In the genomic region with DNA sequence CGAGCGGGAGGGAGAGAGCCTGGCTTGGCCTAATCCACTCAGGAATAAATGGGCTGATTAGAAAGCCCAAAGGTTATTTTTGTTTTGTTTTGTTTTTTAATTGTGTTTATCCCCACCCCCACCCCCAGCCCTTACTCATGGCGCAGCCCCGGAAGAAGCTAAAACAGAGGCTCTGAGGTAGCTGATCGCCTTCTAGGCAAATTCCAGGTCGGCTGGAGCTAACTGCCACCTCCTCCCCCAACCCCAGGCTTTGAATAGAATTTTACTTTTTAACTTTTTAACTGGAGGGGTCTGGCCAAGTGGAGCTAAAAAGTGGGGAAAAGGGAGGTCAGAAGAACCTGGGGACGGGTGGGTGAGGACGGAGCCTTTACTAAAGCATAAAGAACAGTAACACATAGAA, we compare ENCODE assay signal across 14 mouse cellular contexts. TPM values are rescaled to one million over a fixed set of nuclear protein-coding genes. Genes with fewer than 3 reads are reported as not detected.
A peak's percentile ranks its signal among the peaks of the same experiment; 100 is the strongest.
DNase-seq lines count a peak whose midpoint lies in the region; ATAC-seq lines count a peak whose summit lies in the region.
"Had no signal": no experiment of that assay in that cellular context is flagged by ENCODE, and none has a peak within 500 bp of the region (broad histone marks: within the 10 kb centered on the region; RNA-seq: fewer than 3 reads in every experiment).

No protein-coding gene starts in this region.

- H3K36me3 ChIP-seq in kidney, embryonic 15.5 days: peaks cover 14% of the 10 kb centered on the region
- H3K36me3 ChIP-seq in embryonic facial prominence, embryonic 14.5 days (ENCODE audit: control insufficient read depth, insufficient read depth, low read length): peaks cover 3% of the 10 kb centered on the region; the same call in 1 of the 2 replicates
- peaks cover 4% of the 10 kb centered on the region; the same call in 1 of the 2 replicates for H3K36me3 ChIP-seq in limb, embryonic 11.5 days (ENCODE audit: control insufficient read depth, insufficient read depth, low read length)
- no peaks in the 10 kb centered on the region for H3K36me3 ChIP-seq in neural tube, embryonic 14.5 days (ENCODE audit: control insufficient read depth, insufficient read depth, low read length)

- H3K9me3 ChIP-seq in kidney, embryonic 15.5 days (replicated peaks): no peaks in the 10 kb centered on the region
- H3K9me3 ChIP-seq in embryonic facial prominence, embryonic 14.5 days (ENCODE audit: control insufficient read depth, low read length): no peaks in the 10 kb centered on the region
- H3K9me3 ChIP-seq in limb, embryonic 11.5 days (ENCODE audit: control insufficient read depth, low read length): no peaks in the 10 kb centered on the region; the same call in 1 of the 2 replicates
- H3K9me3 ChIP-seq in neural tube, embryonic 14.5 days (ENCODE audit: control insufficient read depth, low read length): no peaks in the 10 kb centered on the region

- peak overlapping the region; percentile 97 for H3K27ac ChIP-seq in kidney, embryonic 15.5 days
- H3K27ac ChIP-seq in embryonic facial prominence, embryonic 14.5 days (replicated peaks; ENCODE audit: low read depth, low read length): peak overlapping the region; percentile 92
- peak overlapping the region; percentile 100 for H3K27ac ChIP-seq in limb, embryonic 11.5 days (replicated peaks; ENCODE audit: low read depth, low read length)
- H3K27ac ChIP-seq in neural tube, embryonic 14.5 days (ENCODE audit: low read depth, low read length): no peak overlapping the region

- H3K27me3 ChIP-seq in kidney, embryonic 15.5 days: no peaks in the 10 kb centered on the region
- H3K27me3 ChIP-seq in embryonic facial prominence, embryonic 14.5 days (replicated peaks; ENCODE audit: control insufficient read depth, insufficient read depth, low read length): no peaks in the 10 kb centered on the region
- H3K27me3 ChIP-seq in limb, embryonic 11.5 days (ENCODE audit: control insufficient read depth, insufficient read depth, low read length): no peaks in the 10 kb centered on the region
- no peaks in the 10 kb centered on the region for H3K27me3 ChIP-seq in neural tube, embryonic 14.5 days (ENCODE audit: control insufficient read depth, insufficient read depth, low read length)

- DNase-seq in kidney, adult 11 months: no peak
- DNase-seq in embryonic facial prominence, embryonic 14.5 days (ENCODE audit: low spot score): no peak
- no peak for DNase-seq in limb, embryonic 11.5 days (ENCODE audit: low spot score)
- DNase-seq in gastrocnemius, postnatal 25 days: no peak
- DNase-seq in thymus, postnatal 25 days: no peak
- DNase-seq: adrenal gland, postnatal 10 days; cerebellum, adult 8-10 months; right cerebral cortex, adult 18-20 months; thymus, adult 18-20 months had no signal

- H3K4me1 ChIP-seq in kidney, embryonic 15.5 days: peaks cover 69% of the 10 kb centered on the region
- H3K4me1 ChIP-seq in embryonic facial prominence, embryonic 14.5 days (ENCODE audit: control insufficient read depth, insufficient read depth, low read length): peaks cover 50% of the 10 kb centered on the region
- peaks cover 58% of the 10 kb centered on the region for H3K4me1 ChIP-seq in limb, embryonic 11.5 days (ENCODE audit: control insufficient read depth, insufficient read depth, low read length)
- H3K4me1 ChIP-seq in neural tube, embryonic 14.5 days (ENCODE audit: control insufficient read depth, insufficient read depth, low read length): peaks cover 30% of the 10 kb centered on the region

- H3K4me2 ChIP-seq in kidney, embryonic 15.5 days: peak overlapping the region; percentile 73
- H3K4me2 ChIP-seq in embryonic facial prominence, embryonic 14.5 days (ENCODE audit: low read depth, low read length): peak overlapping the region; percentile 85
- peak overlapping the region; percentile 89 for H3K4me2 ChIP-seq in limb, embryonic 11.5 days (ENCODE audit: low read depth, severe bottlenecking)
- H3K4me2 ChIP-seq in neural tube, embryonic 14.5 days (ENCODE audit: low read depth, low read length): 0 out of 2 replicates have a peak overlapping the region, but pooled peaks have one; percentile 92

- H3K4me3 ChIP-seq in kidney, embryonic 15.5 days (replicated peaks): peak overlapping the region; percentile 9
- H3K4me3 ChIP-seq in embryonic facial prominence, embryonic 14.5 days (ENCODE audit: low read depth, low read length): peak overlapping the region; percentile 42; the same call in 1 of the 2 replicates
- H3K4me3 ChIP-seq in limb, embryonic 11.5 days (ENCODE audit: low read depth, low read length): peak overlapping the region; percentile 47; the same call in 1 of the 2 replicates
- no peak overlapping the region for H3K4me3 ChIP-seq in neural tube, embryonic 14.5 days (ENCODE audit: low read depth, low read length)

- peak overlapping the region; percentile 53 for H3K9ac ChIP-seq in kidney, embryonic 15.5 days
- H3K9ac ChIP-seq in embryonic facial prominence, embryonic 14.5 days (ENCODE audit: low read depth, low read length): no peak overlapping the region
- H3K9ac ChIP-seq in limb, embryonic 11.5 days (ENCODE audit: low read length): peak overlapping the region; percentile 87
- H3K9ac ChIP-seq in neural tube, embryonic 14.5 days (replicated peaks; ENCODE audit: low read depth, low read length): no peak overlapping the region

- WGBS in kidney, embryonic 15.5 days: 40% methylated on average over 8 of the region's 8 CpGs
- WGBS in embryonic facial prominence, embryonic 14.5 days: 39% methylated on average over 8 of the region's 8 CpGs
- WGBS in limb, embryonic 11.5 days: 39% methylated on average over 8 of the region's 8 CpGs
- 57% methylated on average over 8 of the region's 8 CpGs for WGBS in neural tube, embryonic 14.5 days

- no peak for ATAC-seq in kidney, embryonic 15.5 days (replicated peaks; ENCODE audit: low FRiP score)
- ATAC-seq in embryonic facial prominence, embryonic 14.5 days (ENCODE audit: low read depth): no peak
- no peak for ATAC-seq in limb, embryonic 11.5 days (ENCODE audit: insufficient number of reproducible peaks, low FRiP score, low TSS enrichment, low read depth)
- ATAC-seq in neural tube, embryonic 14.5 days (ENCODE audit: low read depth): no peak
- ATAC-seq: inflammation-experienced regulatory T-cells, adult 6 months had no signal

RNA-seq across cellular contexts. Expression of gene Igf2bp1, which starts 15.9 kb away (rescaled TPM):
- polyA plus RNA-seq in kidney, embryonic 15.5 days (2015; fragmentation: Nextera tagmentation; extraction: Ambion mirVana): 53.8 and 57.9 TPM in 2 replicates
- polyA plus RNA-seq in embryonic facial prominence, embryonic 14.5 days (2014; fragmentation: Nextera tagmentation; extraction: Ambion mirVana): 19.9 and 31.4 TPM in 2 replicates
- 106 and 116 TPM in 2 replicates for polyA plus RNA-seq in limb, embryonic 11.5 days (2014; fragmentation: Nextera tagmentation; extraction: Ambion mirVana)
- polyA plus RNA-seq in neural tube, embryonic 14.5 days (2014; fragmentation: Nextera tagmentation; extraction: Ambion mirVana): 3.0 and 5.9 TPM in 2 replicates
- total RNA-seq in gastrocnemius, postnatal 25 days (2021): not detected
- total RNA-seq: monocyte, adult 5-6 weeks had no signal
- polyA plus RNA-seq: inflammation-experienced regulatory T-cells, adult 6 months had no signal

RNA-seq across cellular contexts. Expression of gene Gip, which starts 34.5 kb away (rescaled TPM):
- polyA plus RNA-seq in kidney, embryonic 15.5 days (2015; fragmentation: Nextera tagmentation; extraction: Ambion mirVana): not detected in 2 replicates
- polyA plus RNA-seq in embryonic facial prominence, embryonic 14.5 days (2014; fragmentation: Nextera tagmentation; extraction: Ambion mirVana): not detected in 2 replicates
- polyA plus RNA-seq in limb, embryonic 11.5 days (2014; fragmentation: Nextera tagmentation; extraction: Ambion mirVana): not detected in 2 replicates
- not detected in 2 replicates for polyA plus RNA-seq in neural tube, embryonic 14.5 days (2014; fragmentation: Nextera tagmentation; extraction: Ambion mirVana)
- not detected for total RNA-seq in gastrocnemius, postnatal 25 days (2021)
- total RNA-seq: adrenal gland, postnatal 10 days; left cerebral cortex, postnatal 10 days; monocyte, adult 5-6 weeks had no signal
- polyA plus RNA-seq: inflammation-experienced regulatory T-cells, adult 6 months had no signal

RNA-seq across cellular contexts. Expression of gene Snf8, which starts 44.8 kb away (rescaled TPM):
- 98.3 and 99.0 TPM in 2 replicates for polyA plus RNA-seq in kidney, embryonic 15.5 days (2015; fragmentation: Nextera tagmentation; extraction: Ambion mirVana)
- 33.4 and 36.6 TPM in 2 replicates for polyA plus RNA-seq in embryonic facial prominence, embryonic 14.5 days (2014; fragmentation: Nextera tagmentation; extraction: Ambion mirVana)
- polyA plus RNA-seq in limb, embryonic 11.5 days (2014; fragmentation: Nextera tagmentation; extraction: Ambion mirVana): 38.3 and 39.1 TPM in 2 replicates
- 43.7 and 46.2 TPM in 2 replicates for polyA plus RNA-seq in neural tube, embryonic 14.5 days (2014; fragmentation: Nextera tagmentation; extraction: Ambion mirVana)
- 10 to 100 TPM; 31.1 to 31.8 TPM for total RNA-seq in gastrocnemius, postnatal 25 days (2021)

Comparison
In these comparisons a context has a peak if more than half of its experiments do, and no peak if none do; other contexts are left out.
1. H3K9ac ChIP-seq: peak in kidney, embryonic 15.5 days (single experiment) and limb, embryonic 11.5 days (single experiment); none in embryonic facial prominence, embryonic 14.5 days (single experiment) and neural tube, embryonic 14.5 days (single experiment).
2. Peak in every context shown above with its lines, with median percentiles within 50 percentile points of each other: H3K4me2 ChIP-seq.